8 mouse cellular contexts compared by ENCODE assay signal in genomic region chr4:101717367-101718121, GRCm38 (mm10). TPM values are rescaled to one million over a fixed set of nuclear protein-coding genes. Genes with fewer than 3 reads are reported as not detected.
DNase-seq lines count a peak whose midpoint lies in the region; ATAC-seq lines count a peak whose summit lies in the region.

Lepr (plus strand) TSS chr4:101717404.

- peaks cover 3% of the 10 kb centered on the region; the same call in 1 of the 2 replicates for H3K27me3 ChIP-seq in embryonic facial prominence, embryonic 11.5 days (ENCODE audit: control insufficient read depth, insufficient read depth, low read length)
- peaks cover 32% of the 10 kb centered on the region for H3K27me3 ChIP-seq in midbrain, embryonic 13.5 days

- DNase-seq in right cerebral cortex, postnatal 25 days = peak; percentile 6
- no peak for DNase-seq in right cerebral cortex, adult 18-20 months
- peak; percentile 55 for DNase-seq in embryonic facial prominence, embryonic 11.5 days (ENCODE audit: low spot score)
- DNase-seq in heart, postnatal 10 days = peak; percentile 34 to 37
- peak; percentile 31 to 40 for DNase-seq in kidney, postnatal 25 days
- no peak for DNase-seq in spleen, postnatal 4 days (ENCODE audit: low spot score in 2 of 2)
- DNase-seq in urinary bladder, postnatal 4 days (ENCODE audit: low spot score in 2 of 2) = no peak

- no peak within 1 kb of the TSS for H3K27ac ChIP-seq in embryonic facial prominence, embryonic 11.5 days (replicated peaks; ENCODE audit: low read depth, low read length)
- no peak within 1 kb of the TSS for H3K27ac ChIP-seq in midbrain, embryonic 13.5 days

- under 1% methylated on average over 50 of the region's 50 CpGs for WGBS in embryonic facial prominence, embryonic 11.5 days
- WGBS in midbrain, embryonic 13.5 days = under 1% methylated on average over 50 of the region's 50 CpGs

- no peaks in the 10 kb centered on the region for H3K36me3 ChIP-seq in embryonic facial prominence, embryonic 11.5 days (replicated peaks; ENCODE audit: control insufficient read depth, insufficient read depth, low read depth, low read length)
- no peaks in the 10 kb centered on the region for H3K36me3 ChIP-seq in midbrain, embryonic 13.5 days

- peak; percentile 57 for ATAC-seq in embryonic facial prominence, embryonic 11.5 days (replicated peaks; ENCODE audit: insufficient number of reproducible peaks, low FRiP score, low TSS enrichment, low read depth)
- ATAC-seq in midbrain, embryonic 13.5 days = peak; percentile 53; the same call in 1 of the 2 replicates

- no peaks in the 10 kb centered on the region for H3K9me3 ChIP-seq in embryonic facial prominence, embryonic 11.5 days (replicated peaks; ENCODE audit: control insufficient read depth, low read length)
- H3K9me3 ChIP-seq in midbrain, embryonic 13.5 days = no peaks in the 10 kb centered on the region

- H3K4me3 ChIP-seq in embryonic facial prominence, embryonic 11.5 days (ENCODE audit: low read depth, low read length) = peak within 1 kb of the TSS; percentile 49
- peak within 1 kb of the TSS; percentile 44 for H3K4me3 ChIP-seq in midbrain, embryonic 13.5 days (replicated peaks)

- H3K9ac ChIP-seq in embryonic facial prominence, embryonic 11.5 days (replicated peaks; ENCODE audit: low read length) = peak within 1 kb of the TSS; percentile 68
- H3K9ac ChIP-seq in midbrain, embryonic 13.5 days (replicated peaks) = peak within 1 kb of the TSS; percentile 52

- peak within 1 kb of the TSS; percentile 88 for H3K4me2 ChIP-seq in embryonic facial prominence, embryonic 11.5 days (ENCODE audit: low read depth, low read length)
- peak within 1 kb of the TSS; percentile 86 for H3K4me2 ChIP-seq in midbrain, embryonic 13.5 days (replicated peaks)

- intact Hi-C loops in heart, postnatal 10 days (cut with DNase I) = no loop called here

- peaks cover 3% of the 10 kb centered on the region for H3K4me1 ChIP-seq in embryonic facial prominence, embryonic 11.5 days (ENCODE audit: control insufficient read depth, insufficient read depth, low read length)
- peaks cover 10% of the 10 kb centered on the region for H3K4me1 ChIP-seq in midbrain, embryonic 13.5 days (replicated peaks)

RNA-seq across cellular contexts. Expression of gene Lepr, which starts in this region (rescaled TPM):
- polyA plus RNA-seq in embryonic facial prominence, embryonic 11.5 days (2014; fragmentation: Nextera tagmentation; extraction: Ambion mirVana) = 5.2 and 6.0 TPM in 2 replicates
- total RNA-seq in heart, postnatal 10 days (2021) = 10 to 100 TPM; 13.8 to 16.4 TPM
- polyA plus RNA-seq in midbrain, embryonic 13.5 days (2015; fragmentation: Nextera tagmentation; extraction: Ambion mirVana) = 1.9 and 2.7 TPM in 2 replicates

Comparison
In these comparisons a context has a peak if more than half of its experiments do, and no peak if none do; other contexts are left out.
1. DNase-seq: peak in right cerebral cortex, postnatal 25 days (single experiment), embryonic facial prominence, embryonic 11.5 days (single experiment), heart, postnatal 10 days (2 of 2) and kidney, postnatal 25 days (2 of 2); none in right cerebral cortex, adult 18-20 months (single experiment), spleen, postnatal 4 days (0 of 2) and urinary bladder, postnatal 4 days (0 of 2).